ENCODE assay signal across 17 mouse cellular contexts in genomic region chr7:6885416-6885815, GRCm38 (mm10).
DNase-seq lines count a peak whose midpoint lies in the region; ATAC-seq lines count a peak whose summit lies in the region.
"Had no signal": no experiment of that assay in that cellular context is flagged by ENCODE, and none has a peak within 500 bp of the region (broad histone marks: within the 10 kb centered on the region; RNA-seq: fewer than 3 reads in every experiment).

No protein-coding gene starts in this region.

- no peak overlapping the region for H3K4me3 ChIP-seq in limb, embryonic 13.5 days
- no peak overlapping the region for H3K4me3 ChIP-seq in limb, embryonic 10.5 days
- H3K4me3 ChIP-seq in embryonic facial prominence, embryonic 14.5 days (ENCODE audit: low read depth, low read length): no peak overlapping the region
- H3K4me3 ChIP-seq: forebrain, embryonic 10.5 days; left cerebral cortex, adult 2 months had no signal

- peak; percentile 74 for DNase-seq in heart, adult 11 months
- no peak for DNase-seq in heart, adult 18-20 months
- DNase-seq in limb, embryonic 10.5 days (ENCODE audit: low spot score): no peak
- DNase-seq in embryonic facial prominence, embryonic 14.5 days (ENCODE audit: low spot score): peak; percentile 64
- peak; percentile 38 for DNase-seq in gastrocnemius, postnatal 25 days
- DNase-seq in adrenal gland, postnatal 14 days: no peak
- DNase-seq in left cerebral cortex, adult 9 months (ENCODE audit: low spot score in 2 of 2): no peak
- DNase-seq: cerebellum, postnatal 25 days; kidney, postnatal 10 days; liver; midbrain, embryonic 14.5 days had no signal

- WGBS in limb, embryonic 13.5 days: 73% methylated on average over 7 of the region's 7 CpGs
- WGBS in limb, embryonic 10.5 days: 90% methylated on average over 7 of the region's 7 CpGs
- 66% methylated on average over 7 of the region's 7 CpGs for WGBS in embryonic facial prominence, embryonic 14.5 days

- H3K9me3 ChIP-seq in limb, embryonic 13.5 days: no peaks in the 10 kb centered on the region
- no peaks in the 10 kb centered on the region for H3K9me3 ChIP-seq in limb, embryonic 10.5 days (replicated peaks)
- H3K9me3 ChIP-seq in embryonic facial prominence, embryonic 14.5 days (ENCODE audit: control insufficient read depth, low read length): no peaks in the 10 kb centered on the region
- H3K9me3 ChIP-seq: forebrain, embryonic 10.5 days had no signal

- H3K9ac ChIP-seq in limb, embryonic 13.5 days: no peak overlapping the region
- no peak overlapping the region for H3K9ac ChIP-seq in embryonic facial prominence, embryonic 14.5 days (ENCODE audit: low read depth, low read length)

- 0 out of 2 replicates have a peak overlapping the region, but pooled peaks have one; percentile 15 for H3K27ac ChIP-seq in limb, embryonic 13.5 days
- H3K27ac ChIP-seq in limb, embryonic 10.5 days: no peak overlapping the region
- no peak overlapping the region; the same call in 1 of the 2 replicates for H3K27ac ChIP-seq in embryonic facial prominence, embryonic 14.5 days (replicated peaks; ENCODE audit: low read depth, low read length)
- H3K27ac ChIP-seq: forebrain, embryonic 10.5 days; left cerebral cortex, adult 2 months; macrophage had no signal

- no peaks in the 10 kb centered on the region for H3K36me3 ChIP-seq in limb, embryonic 13.5 days
- H3K36me3 ChIP-seq in limb, embryonic 10.5 days: no peaks in the 10 kb centered on the region
- no peaks in the 10 kb centered on the region for H3K36me3 ChIP-seq in embryonic facial prominence, embryonic 14.5 days (ENCODE audit: control insufficient read depth, insufficient read depth, low read length)
- H3K36me3 ChIP-seq: forebrain, embryonic 10.5 days had no signal

- H3K4me1 ChIP-seq in limb, embryonic 13.5 days: no peaks in the 10 kb centered on the region; the same call in 1 of the 2 replicates
- peaks cover 5% of the 10 kb centered on the region for H3K4me1 ChIP-seq in limb, embryonic 10.5 days
- no peaks in the 10 kb centered on the region for H3K4me1 ChIP-seq in embryonic facial prominence, embryonic 14.5 days (ENCODE audit: control insufficient read depth, insufficient read depth, low read length)

- ATAC-seq in limb, embryonic 13.5 days (ENCODE audit: low FRiP score, low read depth): peak; percentile 45; the same call in 1 of the 2 replicates
- ATAC-seq in embryonic facial prominence, embryonic 14.5 days (ENCODE audit: low read depth): peak; percentile 83; the same call in 1 of the 2 replicates
- ATAC-seq: inflammation-experienced regulatory T-cells, adult 6 months; Patski had no signal

- no peaks in the 10 kb centered on the region for H3K27me3 ChIP-seq in limb, embryonic 13.5 days
- H3K27me3 ChIP-seq in limb, embryonic 10.5 days (ENCODE audit: low read depth, poor library complexity, severe bottlenecking): no peaks in the 10 kb centered on the region
- H3K27me3 ChIP-seq in embryonic facial prominence, embryonic 14.5 days (replicated peaks; ENCODE audit: control insufficient read depth, insufficient read depth, low read length): no peaks in the 10 kb centered on the region
- H3K27me3 ChIP-seq: Patski had no signal

- H3K4me2 ChIP-seq in limb, embryonic 13.5 days (replicated peaks): no peak overlapping the region
- H3K4me2 ChIP-seq in embryonic facial prominence, embryonic 14.5 days (ENCODE audit: low read depth, low read length): no peak overlapping the region

Comparison
In these comparisons a context has a peak if more than half of its experiments do, and no peak if none do; other contexts are left out.
1. DNase-seq: peak in heart, adult 11 months (single experiment), embryonic facial prominence, embryonic 14.5 days (single experiment) and gastrocnemius, postnatal 25 days (single experiment); none in heart, adult 18-20 months (0 of 2), limb, embryonic 10.5 days (single experiment), adrenal gland, postnatal 14 days (single experiment) and left cerebral cortex, adult 9 months (0 of 2).